Mouse (Mus musculus) testis, adult 2 months (tissue): ENCODE measurements around the gene Nefh.

Source experiments
- CTCF ChIP-seq: fragments of 200-500 bp; IDR thresholded peaks from 2 replicates; pipeline ENCODE4 v1.5.1; 2012; ENCODE audit warnings: low read depth, mild to moderate bottlenecking, inconsistent platforms, low read length, moderate library complexity; ENCODE audit not compliant: control insufficient read depth, insufficient read depth, insufficient replicate concordance
- POLR2A ChIP-seq: fragments of 200-500 bp; IDR thresholded peaks from 2 replicates; pipeline ENCODE4 v1.6.1; 2012; ENCODE audit warnings: low read depth, mild to moderate bottlenecking, inconsistent platforms, low read length, moderate library complexity; ENCODE audit not compliant: control insufficient read depth

- no peak for TF ChIP-seq POLR2A
- no peak for TF ChIP-seq CTCF
Measured at GRCm38 (mm10) chr11:4995676-4996075, 47.8 kb upstream of the Nefh start.
